Mouse (Mus musculus): ENCODE results near the gene Vwa2. TPM values are rescaled to one million over a fixed set of nuclear protein-coding genes. Genes with fewer than 3 reads are reported as not detected.

The Vwa2 gene
- total and polyA plus RNA-seq, 3 experiments: not detected

- no peak overlapping the region for H3K9ac ChIP-seq (ENCODE audit: insufficient read depth, low read depth)
- dilution Hi-C loops (cut with MboI; ENCODE audit: extremely low pct_ligation_motif_present, extremely low pct_unique_long_range_greater_than_20kb, low sequenced_read_pairs): no loop called here
- no peak for TF ChIP-seq USF1 (IDR thresholded peaks at IDR 0.05; ENCODE audit: low read depth, low read length)
- TF ChIP-seq ELF1 (IDR thresholded peaks at IDR 0.05; ENCODE audit: low read depth, low read length): no peak
- TF ChIP-seq MAZ (IDR thresholded peaks at IDR 0.05; ENCODE audit: low read depth, low read length): no peak
- TF ChIP-seq KAT2A (IDR thresholded peaks at IDR 0.05; ENCODE audit: insufficient replicate concordance, low read length): no peak
- TF ChIP-seq USF2 (conservative IDR thresholded peaks at IDR 0.05; ENCODE audit: low read depth, low read length): no peak
- in situ Hi-C loops (cut with MboI; ENCODE audit: low pct_ligation_motif_present, low pct_unique_long_range_greater_than_20kb, low sequenced_read_pairs): no loop called here
- no peak overlapping the region for H3K4me2 ChIP-seq (ENCODE audit: insufficient read depth, low read depth, poor library complexity, severe bottlenecking)
- DNase-seq (ENCODE audit: extremely low read depth): no peak
- H3K27me3 ChIP-seq (replicated peaks): no peaks in the 10 kb centered on the region
- no peak overlapping the region for H3K4me3 ChIP-seq (replicated peaks in 1 of 3; ENCODE audit: low read depth in 2 of 3, low read length in 2 of 3, poor library complexity in 1 of 3)
- H3K9me3 ChIP-seq (replicated peaks; ENCODE audit: low read length): peaks cover 5% of the 10 kb centered on the region
- no peaks in the 10 kb centered on the region for H3K4me1 ChIP-seq (ENCODE audit: control insufficient read depth in 1 of 2, insufficient read depth in 2 of 2)
- H3K36me3 ChIP-seq (replicated peaks in 1 of 2; ENCODE audit: control insufficient read depth in 1 of 2, insufficient read depth in 1 of 2, low read length in 1 of 2): peaks cover 0 to 8% of the 10 kb centered on the region in 2 experiments
- H3K27ac ChIP-seq (ENCODE audit: insufficient read depth, low read depth): no peak overlapping the region
- no peaks in the 10 kb centered on the region for H3K79me2 ChIP-seq (replicated peaks; ENCODE audit: control insufficient read depth, extremely low read depth, insufficient read depth, poor library complexity, severe bottlenecking)
Measured at GRCm38 (mm10) chr19:56946277-56946676, 72.2 kb downstream of the Vwa2 start.

- no peak overlapping the region for H3K4me2 ChIP-seq (ENCODE audit: insufficient read depth, low read depth, poor library complexity, severe bottlenecking)
- H3K4me3 ChIP-seq (replicated peaks in 1 of 3; ENCODE audit: low read depth in 2 of 3, low read length in 2 of 3, poor library complexity in 1 of 3): no peak overlapping the region
- no peaks in the 10 kb centered on the region for H3K4me1 ChIP-seq (ENCODE audit: control insufficient read depth in 1 of 2, insufficient read depth in 2 of 2)
- TF ChIP-seq GABPA (IDR thresholded peaks at IDR 0.05; ENCODE audit: insufficient replicate concordance, low read depth, low read length) (no peak), KAT2A (IDR thresholded peaks at IDR 0.05; ENCODE audit: insufficient replicate concordance, low read length) (no peak), CHD2 (IDR thresholded peaks at IDR 0.05; ENCODE audit: low read length) (no peak), USF1 (IDR thresholded peaks at IDR 0.05; ENCODE audit: low read depth, low read length) (no peak), ZKSCAN1 (IDR thresholded peaks at IDR 0.05; ENCODE audit: borderline replicate concordance, low read depth, low read length) (no peak), SMC3 (IDR thresholded peaks at IDR 0.05; ENCODE audit: low read depth, low read length) (no peak), PAX5 (IDR thresholded peaks at IDR 0.05; ENCODE audit: low read length) (no peak), CHD1 (IDR thresholded peaks at IDR 0.05; ENCODE audit: low read depth, low read length) (no peak), ZNF384 (IDR thresholded peaks at IDR 0.05; ENCODE audit: low read depth, low read length) (no peak), USF2 (conservative IDR thresholded peaks at IDR 0.05; ENCODE audit: low read depth, low read length) (no peak), CTCF (conservative IDR thresholded peaks at IDR 0.05 in 1 of 2, IDR thresholded peaks at IDR 0.05 in 1 of 2; ENCODE audit: low read depth in 2 of 2, low read length in 2 of 2) (no peak), MXI1 (IDR thresholded peaks at IDR 0.05; ENCODE audit: low read depth, low read length) (no peak)
- H3K79me2 ChIP-seq (replicated peaks; ENCODE audit: control insufficient read depth, extremely low read depth, insufficient read depth, poor library complexity, severe bottlenecking): no peaks in the 10 kb centered on the region
- no peak for DNase-seq (ENCODE audit: extremely low read depth)
- in situ Hi-C loops (cut with MboI; ENCODE audit: low pct_ligation_motif_present, low pct_unique_long_range_greater_than_20kb, low sequenced_read_pairs): no loop called here
- peaks cover 5% of the 10 kb centered on the region for H3K9me3 ChIP-seq (replicated peaks; ENCODE audit: low read length)
- H3K27ac ChIP-seq (ENCODE audit: insufficient read depth, low read depth): no peak overlapping the region
- H3K36me3 ChIP-seq (replicated peaks in 1 of 2; ENCODE audit: control insufficient read depth in 1 of 2, insufficient read depth in 1 of 2, low read length in 1 of 2): peaks cover 0 to 8% of the 10 kb centered on the region in 2 experiments
- no peak overlapping the region for H3K9ac ChIP-seq (ENCODE audit: insufficient read depth, low read depth)
- dilution Hi-C loops (cut with MboI; ENCODE audit: extremely low pct_ligation_motif_present, extremely low pct_unique_long_range_greater_than_20kb, low sequenced_read_pairs): no loop called here
- no peaks in the 10 kb centered on the region for H3K27me3 ChIP-seq (replicated peaks)
Measured at GRCm38 (mm10) chr19:56946727-56947126, 72.7 kb downstream of the Vwa2 start.

Measured in CH12.LX (cell line).